Mouse (Mus musculus): ENCODE data around the gene Csrp1. TPM values are rescaled to one million over a fixed set of nuclear protein-coding genes. Genes with fewer than 3 reads are reported as not detected.
A peak's percentile ranks its signal among the peaks of the same experiment; 100 is the strongest.

Gene Csrp1
- total RNA-seq, 2 experiments from 2014 or later: 40.6 to 53.4 TPM

DNA sequence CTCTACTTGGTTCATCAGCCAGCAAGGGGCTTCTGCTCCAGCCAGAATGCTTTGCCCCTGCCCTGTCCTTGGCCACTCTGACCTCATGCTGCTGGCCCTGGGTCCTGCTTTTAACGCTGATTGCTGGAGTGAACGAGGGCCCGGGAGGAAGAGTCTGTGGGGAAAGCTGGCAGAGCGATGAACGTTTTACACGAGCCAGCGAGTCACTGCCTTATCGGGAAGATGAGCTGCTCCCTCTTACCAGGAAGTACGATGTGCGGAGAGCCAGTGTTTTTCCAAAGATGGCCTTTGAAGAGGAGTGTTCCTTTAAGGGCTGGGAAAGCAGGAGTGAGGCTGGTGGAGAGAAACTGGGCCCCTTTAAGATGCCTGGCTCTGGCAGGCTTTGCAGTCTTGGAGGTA lies 28.4 kb upstream of the Csrp1 start:
- DNase-seq: no peak
- intact Hi-C loops (cut with DNase I; ENCODE audit: low total_unique reads): no loop called here

DNA sequence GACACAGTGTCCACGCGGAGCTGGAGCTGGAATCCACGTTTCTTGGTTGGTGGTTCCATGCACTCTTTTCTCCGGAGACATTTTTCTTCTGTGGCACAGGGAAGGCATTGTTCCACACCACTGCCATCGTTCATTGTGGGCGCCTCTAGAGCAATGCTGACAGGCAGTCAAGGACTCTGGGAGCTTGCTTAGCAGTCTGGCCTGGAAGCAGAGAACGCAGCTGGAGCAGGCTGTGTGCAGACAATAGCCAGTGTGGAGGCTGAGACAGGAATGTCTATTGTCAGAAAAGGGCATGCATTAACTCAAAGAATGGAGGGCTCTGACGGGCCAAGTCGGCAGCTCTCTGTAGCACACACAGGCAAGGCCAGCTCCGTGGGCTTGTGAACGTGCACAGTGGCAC lies 25.7 kb upstream of the Csrp1 start:
- intact Hi-C loops (cut with DNase I; ENCODE audit: low total_unique reads): no loop called here

DNA sequence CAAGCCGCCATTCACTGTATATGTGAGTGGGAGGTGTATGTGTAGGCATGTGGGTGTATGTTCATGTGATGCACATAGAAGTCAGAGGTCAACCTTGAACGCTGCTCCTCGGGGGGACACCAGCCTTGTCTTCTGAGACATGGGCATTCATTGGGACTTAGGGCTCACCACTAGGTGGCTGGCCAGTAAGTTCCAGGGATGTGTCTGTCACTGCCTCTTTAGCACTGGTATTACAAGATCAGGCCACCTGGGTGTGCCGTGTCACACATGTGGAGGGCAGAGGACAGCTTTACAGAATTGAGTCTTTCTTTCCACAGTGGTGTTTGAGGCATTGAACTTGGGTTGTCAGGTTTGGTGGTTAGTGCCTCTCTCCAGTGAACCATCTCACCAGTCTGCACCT lies 22.4 kb upstream of the Csrp1 start:
- no peak for DNase-seq
- intact Hi-C loops (cut with DNase I; ENCODE audit: low total_unique reads): no loop called here

More for the DNA sequence above, 25.7 kb upstream of the Csrp1 start:
- DNase-seq: no peak

- intact Hi-C loops (cut with DNase I; ENCODE audit: low total_unique reads): no loop called here
- no peak for DNase-seq
Observed at GRCm38 (mm10) chr1:135698046-135698445, 21.8 kb upstream of the Csrp1 start.

DNA sequence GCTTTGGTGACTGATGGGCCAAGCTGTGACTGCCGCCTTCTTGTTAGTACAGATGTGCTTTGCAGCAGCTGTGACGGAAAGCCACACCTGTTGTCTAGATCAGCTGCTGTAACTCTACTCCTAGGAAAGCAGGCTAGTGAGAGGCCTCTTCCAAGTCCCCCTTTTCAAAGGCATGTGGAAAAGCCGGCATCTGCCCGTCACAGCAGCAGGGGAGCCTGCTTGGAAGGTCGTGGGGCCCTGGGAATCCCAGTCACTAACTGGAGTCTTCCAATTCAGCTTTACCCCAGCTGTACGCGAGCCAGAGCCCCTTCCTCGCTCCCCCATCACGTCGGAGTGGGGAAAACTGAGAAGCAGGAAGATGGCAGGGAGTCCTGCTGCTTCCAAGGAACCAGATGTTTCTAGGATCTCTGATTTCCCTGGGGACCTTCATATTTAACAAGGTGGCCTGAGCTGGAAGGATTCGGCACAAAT lies 21.4 kb upstream of the Csrp1 start:
- DNase-seq: peak; percentile 37
- intact Hi-C loops (cut with DNase I; ENCODE audit: low total_unique reads): no loop called here

GRCm38 (mm10) chr1:135698996-135699705 lies 20.7 kb upstream of the Csrp1 start:
- intact Hi-C loops (cut with DNase I; ENCODE audit: low total_unique reads): no loop called here

GRCm38 (mm10) chr1:135699892-135700291 lies 20.0 kb upstream of the Csrp1 start:
- DNase-seq: no peak
- intact Hi-C loops (cut with DNase I; ENCODE audit: low total_unique reads): no loop called here

More at GRCm38 (mm10) chr1:135698996-135699705, 20.7 kb upstream of the Csrp1 start:
- DNase-seq: peak; percentile 87

- intact Hi-C loops (cut with DNase I; ENCODE audit: low total_unique reads): no loop called here
- DNase-seq: peak; percentile 75
Observed at GRCm38 (mm10) chr1:135700605-135701004, 19.3 kb upstream of the Csrp1 start.

DNA sequence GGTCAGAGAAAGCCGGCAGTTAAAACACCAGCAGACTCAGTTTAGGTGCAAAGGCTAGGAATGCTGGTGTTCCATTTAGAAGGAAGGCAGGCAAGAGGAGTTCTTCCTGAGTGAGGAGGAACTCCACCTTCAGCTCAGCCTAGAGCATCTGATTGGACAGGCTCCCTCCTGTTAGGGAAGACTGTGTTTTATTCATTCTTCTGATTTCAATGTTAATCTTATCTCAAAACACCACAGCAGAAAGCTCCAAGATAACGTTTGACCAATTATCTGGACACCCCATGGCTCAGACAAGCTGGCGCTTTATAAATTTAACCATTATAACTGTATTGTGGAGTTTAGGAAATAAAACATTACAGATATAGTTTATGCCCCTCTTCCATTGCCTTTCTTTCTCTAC lies 18.5 kb upstream of the Csrp1 start:
- DNase-seq: no peak
- intact Hi-C loops (cut with DNase I; ENCODE audit: low total_unique reads): no loop called here

GRCm38 (mm10) chr1:135702722-135703121 lies 17.1 kb upstream of the Csrp1 start:
- intact Hi-C loops (cut with DNase I; ENCODE audit: low total_unique reads): no loop called here

GRCm38 (mm10) chr1:135704317-135704821 lies 15.5 kb upstream of the Csrp1 start:
- DNase-seq: no peak
- intact Hi-C loops (cut with DNase I; ENCODE audit: low total_unique reads): no loop called here

More at GRCm38 (mm10) chr1:135702722-135703121, 17.1 kb upstream of the Csrp1 start:
- no peak for DNase-seq

DNA sequence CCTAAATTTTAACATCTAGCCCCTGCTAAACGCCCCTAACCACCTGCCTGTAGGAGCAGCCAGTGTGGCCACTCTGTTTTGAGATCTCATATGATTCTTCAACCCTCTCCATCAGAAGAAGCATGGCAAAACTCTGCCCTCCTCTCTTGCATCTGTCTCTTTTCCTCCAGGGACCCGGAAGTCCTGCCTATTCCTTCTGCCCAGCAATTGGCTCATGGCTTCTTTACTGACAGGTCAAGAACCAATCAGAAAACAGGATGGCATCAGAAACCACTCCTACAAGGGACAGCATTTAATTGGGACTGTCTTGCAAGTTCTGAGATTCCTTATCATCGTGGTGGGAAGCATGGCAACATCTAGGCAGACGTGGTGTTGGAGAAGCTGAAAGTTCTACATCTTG lies 11.5 kb upstream of the Csrp1 start:
- no peak for DNase-seq
- intact Hi-C loops (cut with DNase I; ENCODE audit: low total_unique reads): no loop called here

- DNase-seq: no peak
- intact Hi-C loops (cut with DNase I; ENCODE audit: low total_unique reads): no loop called here
Observed at GRCm38 (mm10) chr1:135711126-135711525, 8.7 kb upstream of the Csrp1 start.

GRCm38 (mm10) chr1:135714028-135714815 lies 5.6 kb upstream of the Csrp1 start:
- DNase-seq: no peak
- intact Hi-C loops (cut with DNase I; ENCODE audit: low total_unique reads): no loop called here

GRCm38 (mm10) chr1:135714901-135715609 lies 4.8 kb upstream of the Csrp1 start:
- DNase-seq: no peak
- intact Hi-C loops (cut with DNase I; ENCODE audit: low total_unique reads): no loop called here

GRCm38 (mm10) chr1:135719486-135719885 lies 375 bp upstream of the Csrp1 start:
- intact Hi-C loops (cut with DNase I; ENCODE audit: low total_unique reads): loop anchor here (2.0 kb wide), 1 partner anchor 61 kb away; no protein-coding TSS in a partner anchor
- peak; percentile 47 for DNase-seq

DNA sequence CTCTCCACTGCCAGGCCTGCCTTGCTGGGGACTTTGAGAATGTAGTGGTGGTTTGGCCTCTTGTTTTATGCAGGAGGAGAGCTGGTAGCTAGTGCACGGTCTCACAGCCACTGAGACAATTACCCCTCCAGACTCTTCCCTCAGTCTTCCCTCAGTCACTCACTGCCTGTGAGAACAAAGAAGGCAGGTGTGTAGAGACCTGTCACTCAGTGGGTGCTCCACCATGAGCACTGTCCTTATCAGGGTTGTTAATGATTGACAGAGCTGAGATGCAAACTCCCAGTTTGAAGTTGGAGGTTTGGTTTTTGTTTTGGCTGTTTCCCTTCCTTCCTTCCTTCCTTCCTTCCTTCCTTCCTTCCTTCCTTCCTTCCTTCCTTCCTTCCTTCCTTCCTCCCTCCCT lies 3.2 kb downstream of the Csrp1 start:
- DNase-seq: no peak
- intact Hi-C loops (cut with DNase I; ENCODE audit: low total_unique reads): loop anchor here (2.0 kb wide), 1 partner anchor 28 kb away; no protein-coding TSS in a partner anchor

DNA sequence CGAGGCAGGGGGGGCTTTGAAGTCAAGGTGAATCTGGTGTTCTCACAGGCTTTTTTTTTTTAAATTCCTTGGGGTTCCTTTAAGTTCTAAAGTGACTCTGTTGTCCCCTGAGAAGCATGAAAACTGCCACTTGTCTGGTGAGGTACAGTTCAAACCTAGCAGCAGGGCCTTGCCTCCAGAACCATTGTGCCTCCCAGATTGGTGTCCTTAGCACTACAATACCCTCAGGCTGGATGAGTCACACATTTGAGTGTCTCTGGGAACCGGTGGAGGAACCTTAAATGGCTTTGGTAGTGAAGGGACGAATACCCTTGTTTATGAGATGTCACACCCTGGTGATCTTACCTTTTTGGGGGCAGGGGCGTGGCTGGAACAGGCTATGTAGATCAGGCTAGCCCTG lies 4.3 kb downstream of the Csrp1 start:
- DNase-seq: no peak
- intact Hi-C loops (cut with DNase I; ENCODE audit: low total_unique reads): no loop called here

GRCm38 (mm10) chr1:135725324-135725723 lies 5.5 kb downstream of the Csrp1 start:
- no peak for DNase-seq
- intact Hi-C loops (cut with DNase I; ENCODE audit: low total_unique reads): no loop called here

DNA sequence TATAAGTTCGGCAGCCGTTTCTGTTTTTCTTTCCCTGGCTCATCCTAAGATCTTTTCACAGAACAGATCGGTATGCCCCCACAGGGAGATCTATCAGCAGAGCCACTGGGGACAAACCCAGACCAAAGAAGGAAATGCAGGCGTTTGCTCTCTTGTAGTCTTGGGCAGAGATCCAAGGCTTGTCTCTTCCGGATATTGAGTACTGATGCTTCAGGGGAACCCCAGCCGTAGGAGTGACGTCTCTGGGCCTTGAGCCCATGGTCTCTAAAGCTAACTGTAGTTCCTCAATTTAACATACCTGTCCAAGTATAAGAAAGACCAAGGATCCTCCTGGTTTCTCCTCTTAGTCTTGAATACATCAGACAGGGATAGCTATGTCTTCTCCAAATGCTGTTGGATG lies 6.1 kb downstream of the Csrp1 start:
- intact Hi-C loops (cut with DNase I; ENCODE audit: low total_unique reads): no loop called here
- DNase-seq: peak; percentile 28
